Mouse (Mus musculus): ENCODE results near the gene Nptx1.

GRCm38 (mm10) chr11:119547183-119547921 lies at the start of gene Nptx1:
- no peak for TF ChIP-seq GATA1 (IDR thresholded peaks at IDR 0.05; ENCODE audit: borderline replicate concordance, low read length)
- no peak for TF ChIP-seq FLI1 (IDR thresholded peaks at IDR 0.05; ENCODE audit: low read length)

Measured in megakaryocyte, embryonic 14.5 days (primary cell).